Mouse (Mus musculus) G1E-ER4 (cell line): Measurements from ENCODE around the gene Naa10. TPM values are rescaled to one million over a fixed set of nuclear protein-coding genes. Genes with fewer than 3 reads are reported as not detected.

Experiments used
- GATA1 ChIP-seq: IDR thresholded peaks from one replicate; pipeline ENCODE4 v1.8.0; 2012; ENCODE audit warnings: low read length, inconsistent platforms
- polyA plus RNA-seq: library from polyadenylated mRNA; stranded (reverse); fragments of >175 nt; gene quantifications from 2 replicates; pipeline ENCODE4 v1.2.3, GENCODE M21; 2012

The Naa10 gene
- polyA plus RNA-seq, 1 experiment, result 198 TPM

- TF ChIP-seq GATA1, result no peak
Observed at GRCm38 (mm10) chrX:73931871-73932270, 10.1 kb upstream of the Naa10 start.

GRCm38 (mm10) chrX:73930402-73931062, 8.8 kb upstream of the Naa10 start, which contains the start of gene Renbp:
TSS of gene Renbp (minus strand) at chrX:73930850.
- TF ChIP-seq GATA1, result no peak

GRCm38 (mm10) chrX:73922550-73922882, 772 bp upstream of the Naa10 start:
- no peak for TF ChIP-seq GATA1

GRCm38 (mm10) chrX:73921285-73921822, 390 bp downstream of the Naa10 start:
- no peak for TF ChIP-seq GATA1

GRCm38 (mm10) chrX:73918631-73919030, 3.1 kb downstream of the Naa10 start:
- TF ChIP-seq GATA1, result no peak

GRCm38 (mm10) chrX:73916945-73917344, 4.8 kb downstream of the Naa10 start:
- TF ChIP-seq GATA1, result no peak

- no peak for TF ChIP-seq GATA1
Observed at GRCm38 (mm10) chrX:73914827-73915703, 6.7 kb downstream of the Naa10 start.

- TF ChIP-seq GATA1, result no peak
Observed at GRCm38 (mm10) chrX:73911588-73911987, 10.2 kb downstream of the Naa10 start.

- TF ChIP-seq GATA1, result no peak
Observed at GRCm38 (mm10) chrX:73911156-73911555, 10.6 kb downstream of the Naa10 start.

- no peak for TF ChIP-seq GATA1
Observed at GRCm38 (mm10) chrX:73910451-73910850, 11.3 kb downstream of the Naa10 start.

- TF ChIP-seq GATA1, result no peak
Observed at GRCm38 (mm10) chrX:73910049-73910448, 11.7 kb downstream of the Naa10 start.

- TF ChIP-seq GATA1, result no peak
Observed at GRCm38 (mm10) chrX:73897959-73898358, 23.8 kb downstream of the Naa10 start.

- no peak for TF ChIP-seq GATA1
Observed at GRCm38 (mm10) chrX:73895719-73896118, 26.0 kb downstream of the Naa10 start, which contains the start of gene L1cam. TSS of gene L1cam (minus strand) at chrX:73896105.

- TF ChIP-seq GATA1, result no peak
Observed at GRCm38 (mm10) chrX:73892833-73893232, 28.9 kb downstream of the Naa10 start.

- no peak for TF ChIP-seq GATA1
Observed at GRCm38 (mm10) chrX:73891551-73892152, 30.1 kb downstream of the Naa10 start, which contains the start of gene Avpr2. TSS of gene Avpr2 (plus strand) at chrX:73892102.

GRCm38 (mm10) chrX:73881463-73881862, 40.3 kb downstream of the Naa10 start:
- TF ChIP-seq GATA1, result no peak
